Mouse (Mus musculus): ENCODE measurements around the gene Zfp420.

DNA sequence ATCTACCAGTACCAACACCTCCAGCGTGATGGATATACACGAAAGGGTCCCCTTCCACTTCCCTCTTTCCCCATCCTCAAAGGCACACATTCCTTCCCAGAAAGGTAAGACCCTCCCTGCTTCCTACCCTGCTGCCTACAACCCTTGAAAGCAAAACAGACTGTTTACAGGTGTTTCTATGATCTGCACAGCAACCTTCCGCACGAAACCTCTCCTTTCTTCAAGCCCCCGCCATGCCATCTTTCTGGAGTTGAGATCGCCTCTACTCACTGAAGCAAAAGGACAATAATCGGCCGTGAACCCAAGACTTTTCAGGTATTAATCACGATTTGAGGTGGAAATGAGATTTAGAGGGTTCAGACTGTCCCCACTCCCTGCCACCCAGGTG lies 7.0 kb upstream of the Zfp420 start:
- TF ChIP-seq EP300 (IDR thresholded peaks at IDR 0.05; ENCODE audit: low read depth) (no peak), CTCF (IDR thresholded peaks at IDR 0.05; ENCODE audit: low read depth) (no peak)
